Mouse (Mus musculus): Measurements from ENCODE around the gene Plekhh3. TPM values are rescaled to one million over a fixed set of nuclear protein-coding genes. Genes with fewer than 3 reads are reported as not detected.

The Plekhh3 gene
- polyA plus RNA-seq, 1 experiment from 2014 or later: 5.8 TPM

- no peak for ATAC-seq (replicated peaks)
- 80% methylated on average over 1 of the region's 1 CpGs for WGBS
These were observed 18.3 kb downstream of the Plekhh3 start for GRCm38 (mm10) chr11:101152825-101153224.

DNA sequence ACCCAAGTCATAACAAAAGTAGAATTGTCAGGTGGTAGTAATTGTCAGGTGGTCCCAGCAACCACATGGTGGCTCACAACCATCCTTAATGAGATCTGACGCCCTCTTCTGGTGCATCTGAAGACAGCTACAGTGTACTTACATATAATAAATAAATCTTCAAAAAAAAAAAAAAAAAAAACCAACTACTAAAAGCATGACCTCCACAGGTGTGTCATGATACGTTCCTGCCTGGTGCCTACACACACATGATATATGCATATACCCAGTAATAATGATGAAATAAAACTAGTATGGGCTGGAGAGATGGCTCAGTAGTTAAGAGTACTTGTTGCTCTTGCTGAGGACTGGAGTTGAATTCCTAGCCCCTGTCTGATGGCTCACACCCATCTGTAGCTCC, 20.1 kb downstream of the Plekhh3 start:
- no peaks in the 10 kb centered on the region for H3K27me3 ChIP-seq
- no peak overlapping the region for H3K4me3 ChIP-seq
- no peaks in the 10 kb centered on the region for H3K9me3 ChIP-seq
- WGBS: 53% methylated on average over 2 of the region's 2 CpGs
- H3K27ac ChIP-seq (replicated peaks): no peak overlapping the region
- H3K4me1 ChIP-seq: peaks cover 22% of the 10 kb centered on the region
- H3K9ac ChIP-seq (replicated peaks): no peak overlapping the region
- H3K36me3 ChIP-seq: no peaks in the 10 kb centered on the region
- H3K4me2 ChIP-seq (replicated peaks): no peak overlapping the region
- ATAC-seq (replicated peaks): no peak

More at GRCm38 (mm10) chr11:101152825-101153224, 18.3 kb downstream of the Plekhh3 start:
- Histone ChIP-seq H3K4me2 (replicated peaks) (no peak overlapping the region), H3K4me3 (no peak overlapping the region), H3K9me3 (no peaks in the 10 kb centered on the region), H3K27me3 (peaks cover 3% of the 10 kb centered on the region; the same call in 1 of the 2 replicates), H3K9ac (replicated peaks) (no peak overlapping the region), H3K36me3 (no peaks in the 10 kb centered on the region), H3K27ac (replicated peaks) (no peak overlapping the region), H3K4me1 (peaks cover 20% of the 10 kb centered on the region)

DNA sequence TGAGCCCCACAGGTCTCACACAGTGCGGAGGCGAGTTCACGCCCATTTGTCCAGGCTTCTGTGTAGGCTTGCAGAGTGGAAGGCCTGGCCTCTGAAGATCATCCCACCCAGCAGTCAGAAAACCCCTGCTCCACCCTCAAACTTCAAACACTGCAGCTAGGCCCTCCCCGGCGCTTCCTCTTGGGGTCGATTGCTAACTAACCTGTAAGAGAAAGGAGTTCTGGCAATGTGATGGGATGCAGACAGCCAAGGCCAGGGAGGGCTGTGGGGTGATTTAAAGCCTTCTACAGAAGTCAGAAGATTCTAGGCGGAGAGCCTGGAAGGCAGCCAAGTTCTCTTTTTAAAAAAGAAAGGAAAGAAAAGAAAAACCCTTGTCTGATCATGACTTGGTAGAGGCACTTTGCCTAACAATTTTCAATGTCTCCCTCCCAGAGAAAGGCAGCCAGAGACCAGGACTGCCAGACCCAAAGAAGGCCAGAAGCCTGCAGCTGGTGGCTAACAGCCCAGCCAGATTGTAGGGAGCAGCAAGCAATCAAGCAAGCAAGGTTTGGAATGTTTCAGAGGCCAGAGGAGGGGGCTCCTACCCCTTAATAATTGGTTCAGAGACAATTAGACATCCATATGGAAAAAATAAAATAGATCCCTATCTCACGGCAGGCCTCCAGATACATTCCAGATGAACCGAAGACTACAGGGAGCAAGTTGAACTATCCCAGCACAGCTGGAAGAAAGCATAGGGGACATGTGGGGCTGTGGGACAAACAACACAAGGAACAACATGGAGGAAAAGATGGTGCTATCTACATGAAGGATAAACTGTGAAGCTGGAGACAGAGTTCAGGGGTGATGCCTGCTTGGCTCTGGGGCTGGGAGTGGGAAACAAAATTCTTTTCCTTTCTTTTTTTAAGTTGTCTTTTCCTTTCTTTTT, 21.7 kb downstream of the Plekhh3 start:
- Histone ChIP-seq H3K27ac (replicated peaks) (peak overlapping the region; percentile 29; the same call in 1 of the 2 replicates), H3K4me3 (no peak overlapping the region), H3K9ac (replicated peaks) (no peak overlapping the region), H3K4me2 (replicated peaks) (no peak overlapping the region), H3K4me1 (peaks cover 16% of the 10 kb centered on the region), H3K27me3 (no peaks in the 10 kb centered on the region), H3K36me3 (no peaks in the 10 kb centered on the region), H3K9me3 (no peaks in the 10 kb centered on the region)
- ATAC-seq (replicated peaks): no peak
- WGBS: 46% methylated on average over 9 of the region's 9 CpGs

GRCm38 (mm10) chr11:101148751-101149150, 22.4 kb downstream of the Plekhh3 start:
- no peak overlapping the region for H3K9ac ChIP-seq (replicated peaks)
- no peak for ATAC-seq (replicated peaks)

DNA sequence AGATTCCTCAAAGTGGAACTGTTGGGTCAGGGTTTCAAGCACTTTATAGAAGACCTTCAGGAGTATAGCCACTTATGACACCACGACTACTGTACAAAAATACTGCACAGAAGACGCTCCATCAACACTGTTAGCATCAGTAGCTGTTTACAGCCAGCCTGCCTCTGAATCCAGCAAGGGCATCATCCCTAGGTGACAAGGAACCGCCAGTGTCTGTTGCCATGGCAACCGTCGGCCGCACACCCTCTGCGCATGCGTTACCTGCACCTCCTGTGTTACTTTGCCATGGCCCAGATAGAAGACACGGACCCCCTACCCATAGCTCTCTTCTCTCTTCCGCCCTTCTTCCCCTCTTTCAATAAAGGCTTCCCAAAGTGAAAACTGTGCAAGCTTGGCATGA, 24.8 kb downstream of the Plekhh3 start:
- H3K36me3 ChIP-seq: no peaks in the 10 kb centered on the region
- peak overlapping the region; percentile 54 for H3K27ac ChIP-seq (replicated peaks)
- H3K4me2 ChIP-seq (replicated peaks): 0 out of 2 replicates have a peak overlapping the region, but pooled peaks have one; percentile 10
- ATAC-seq (replicated peaks): peak; percentile 57
- 22% methylated on average over 10 of the region's 10 CpGs for WGBS
- H3K4me3 ChIP-seq: no peak overlapping the region
- peaks cover 24% of the 10 kb centered on the region for H3K4me1 ChIP-seq
- H3K9me3 ChIP-seq: no peaks in the 10 kb centered on the region
- H3K27me3 ChIP-seq: no peaks in the 10 kb centered on the region
- H3K9ac ChIP-seq (replicated peaks): no peak overlapping the region

More at GRCm38 (mm10) chr11:101148751-101149150, 22.4 kb downstream of the Plekhh3 start:
- 74% methylated on average over 10 of the region's 10 CpGs for WGBS
- H3K4me2 ChIP-seq (replicated peaks): no peak overlapping the region
- H3K27ac ChIP-seq (replicated peaks): 0 out of 2 replicates have a peak overlapping the region, but pooled peaks have one; percentile 29
- H3K36me3 ChIP-seq: no peaks in the 10 kb centered on the region
- no peaks in the 10 kb centered on the region for H3K27me3 ChIP-seq
- H3K4me3 ChIP-seq: no peak overlapping the region
- peaks cover 20% of the 10 kb centered on the region for H3K4me1 ChIP-seq
- no peaks in the 10 kb centered on the region for H3K9me3 ChIP-seq

DNA sequence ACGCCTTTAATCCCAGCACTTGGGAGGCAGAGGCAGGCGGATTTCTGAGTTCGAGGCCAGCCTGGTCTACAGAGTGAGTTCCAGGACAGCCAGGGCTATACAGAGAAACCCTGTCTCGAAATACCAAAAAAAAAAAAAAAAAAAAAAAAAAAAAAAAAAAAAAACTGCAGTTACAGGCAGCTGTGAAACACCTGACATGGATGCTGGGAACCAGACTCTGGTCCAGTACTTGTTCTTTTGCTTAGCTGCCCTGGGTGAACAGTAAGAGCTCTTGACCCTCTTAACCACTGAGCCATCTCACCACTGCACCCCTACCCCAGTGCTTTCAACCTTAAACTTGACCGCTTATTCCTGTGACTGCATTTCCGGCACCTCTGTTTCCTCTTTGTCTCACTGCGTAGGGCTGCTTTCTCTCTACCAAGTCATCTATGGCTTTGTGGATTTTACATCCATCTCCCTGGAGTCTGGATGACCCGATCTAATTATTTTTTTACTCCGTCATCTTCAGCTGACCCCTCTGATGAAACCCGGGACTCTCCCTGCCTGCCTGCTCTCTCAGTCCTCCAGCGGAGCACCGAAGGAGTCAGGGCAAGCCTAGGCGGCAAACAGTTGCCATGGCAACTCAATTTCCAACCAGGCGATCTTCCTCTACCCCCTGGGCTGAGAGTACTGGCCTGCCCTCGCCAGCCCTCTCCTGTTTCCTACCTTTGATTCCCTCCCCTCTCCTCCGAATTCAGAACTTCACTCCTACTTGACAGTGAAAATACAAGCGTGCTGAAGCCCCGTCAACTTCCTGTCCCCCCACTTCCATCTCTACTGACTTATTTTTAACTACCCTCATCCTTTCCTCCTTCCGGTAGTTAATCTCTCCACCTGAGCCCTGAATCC, 27.6 kb downstream of the Plekhh3 start:
- Histone ChIP-seq H3K27ac (replicated peaks) (peak overlapping the region; percentile 57), H3K4me1 (peaks cover 28% of the 10 kb centered on the region), H3K9ac (replicated peaks) (peak overlapping the region; percentile 35), H3K4me2 (replicated peaks) (peak overlapping the region; percentile 48), H3K36me3 (no peaks in the 10 kb centered on the region), H3K9me3 (no peaks in the 10 kb centered on the region), H3K4me3 (peak overlapping the region; percentile 32), H3K27me3 (no peaks in the 10 kb centered on the region)
- WGBS: 20% methylated on average over 18 of the region's 19 CpGs
- peak; percentile 51; the same call in 1 of the 2 replicates for ATAC-seq (replicated peaks)

- no peaks in the 10 kb centered on the region for H3K36me3 ChIP-seq
- no peak overlapping the region for H3K4me2 ChIP-seq (replicated peaks)
- H3K27me3 ChIP-seq: no peaks in the 10 kb centered on the region
- H3K9me3 ChIP-seq: no peaks in the 10 kb centered on the region
- no peak overlapping the region for H3K9ac ChIP-seq (replicated peaks)
- no peak overlapping the region for H3K27ac ChIP-seq (replicated peaks)
- no peak overlapping the region for H3K4me3 ChIP-seq
- H3K4me1 ChIP-seq: peaks cover 29% of the 10 kb centered on the region
- ATAC-seq (replicated peaks): no peak
- 91% methylated on average over 10 of the region's 10 CpGs for WGBS
These were observed 28.8 kb downstream of the Plekhh3 start for GRCm38 (mm10) chr11:101142215-101142967.

GRCm38 (mm10) chr11:101141088-101141487, 30.1 kb downstream of the Plekhh3 start:
- ATAC-seq (replicated peaks): no peak
- no peak overlapping the region for H3K4me2 ChIP-seq (replicated peaks)
- no peak overlapping the region for H3K27ac ChIP-seq (replicated peaks)
- no peaks in the 10 kb centered on the region for H3K9me3 ChIP-seq
- no peak overlapping the region for H3K9ac ChIP-seq (replicated peaks)
- no peaks in the 10 kb centered on the region for H3K27me3 ChIP-seq
- peaks cover 21% of the 10 kb centered on the region for H3K4me1 ChIP-seq
- no peaks in the 10 kb centered on the region for H3K36me3 ChIP-seq
- 65% methylated on average over 8 of the region's 8 CpGs for WGBS
- no peak overlapping the region for H3K4me3 ChIP-seq

GRCm38 (mm10) chr11:101140164-101140819, 30.9 kb downstream of the Plekhh3 start:
- peak; percentile 59; the same call in 1 of the 2 replicates for ATAC-seq (replicated peaks)
- peak overlapping the region; percentile 57 for H3K27ac ChIP-seq (replicated peaks)
- WGBS: 26% methylated on average over 27 of the region's 27 CpGs
- H3K9me3 ChIP-seq: no peaks in the 10 kb centered on the region
- peak overlapping the region; percentile 32 for H3K4me3 ChIP-seq
- peak overlapping the region; percentile 45 for H3K4me2 ChIP-seq (replicated peaks)
- H3K9ac ChIP-seq (replicated peaks): peak overlapping the region; percentile 53
- H3K36me3 ChIP-seq: no peaks in the 10 kb centered on the region
- H3K4me1 ChIP-seq: peaks cover 20% of the 10 kb centered on the region
- no peaks in the 10 kb centered on the region for H3K27me3 ChIP-seq

- Histone ChIP-seq H3K4me1 (peaks cover 16% of the 10 kb centered on the region), H3K9me3 (no peaks in the 10 kb centered on the region), H3K9ac (replicated peaks) (peak overlapping the region; percentile 11; the same call in 1 of the 2 replicates), H3K36me3 (no peaks in the 10 kb centered on the region), H3K27me3 (no peaks in the 10 kb centered on the region), H3K4me2 (replicated peaks) (peak overlapping the region; percentile 22; the same call in 1 of the 2 replicates), H3K27ac (replicated peaks) (no peak overlapping the region), H3K4me3 (peak overlapping the region; percentile 5; the same call in 1 of the 2 replicates)
- ATAC-seq (replicated peaks): no peak
- WGBS: 22% methylated on average over 15 of the region's 15 CpGs
These were observed 32.5 kb downstream of the Plekhh3 start for GRCm38 (mm10) chr11:101138536-101139181.
